1 mouse cellular context compared by ENCODE assay signal in the genomic region with DNA sequence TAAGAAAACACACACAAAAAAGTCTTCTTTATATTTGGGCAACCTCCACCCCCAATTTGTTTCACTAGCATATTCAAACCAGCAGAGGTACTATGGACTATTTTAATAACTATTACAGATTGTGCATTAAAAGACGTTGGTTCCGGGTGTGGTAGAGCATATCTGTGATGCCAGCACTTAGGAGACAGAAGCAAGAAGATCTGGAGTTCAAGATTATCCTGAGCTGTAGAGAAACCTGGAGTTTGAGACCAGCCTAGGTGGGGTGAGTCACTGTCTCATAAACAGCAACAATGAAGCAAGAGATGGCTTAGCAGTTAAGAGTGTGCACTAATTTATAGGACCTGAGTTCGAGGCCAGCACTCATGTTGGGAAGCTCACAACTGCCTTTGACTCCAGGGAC.
TF ChIP-seq lines count a peak whose summit lies in the region.

No protein-coding gene starts in this region.

TF ChIP-seq in MEL, 35 proteins besides CTCF, POLR2A, EP300 and RAD21 (continued from another document):
- TF ChIP-seq TCF12 (IDR thresholded peaks at IDR 0.05; ENCODE audit: low read depth, low read length) (peak; percentile 86), SIN3A (IDR thresholded peaks at IDR 0.05; ENCODE audit: low read length) (peak; percentile 62; the same call in 1 of the 2 replicates), JUND (IDR thresholded peaks at IDR 0.05; ENCODE audit: low read depth, low read length) (peak; percentile 57; the same call in 1 of the 2 replicates)
